Mouse (Mus musculus): ENCODE data around the gene Mrpl12.

Mrpl12 gene

GRCm38 (mm10) chr11:120472052-120472451 is 12.4 kb upstream of the Mrpl12 start:
- no peak for DNase-seq (ENCODE audit: low spot score in 2 of 2)

GRCm38 (mm10) chr11:120483448-120483934 is 922 bp upstream of the Mrpl12 start:
- no peak for DNase-seq (ENCODE audit: low spot score in 2 of 2)

DNA sequence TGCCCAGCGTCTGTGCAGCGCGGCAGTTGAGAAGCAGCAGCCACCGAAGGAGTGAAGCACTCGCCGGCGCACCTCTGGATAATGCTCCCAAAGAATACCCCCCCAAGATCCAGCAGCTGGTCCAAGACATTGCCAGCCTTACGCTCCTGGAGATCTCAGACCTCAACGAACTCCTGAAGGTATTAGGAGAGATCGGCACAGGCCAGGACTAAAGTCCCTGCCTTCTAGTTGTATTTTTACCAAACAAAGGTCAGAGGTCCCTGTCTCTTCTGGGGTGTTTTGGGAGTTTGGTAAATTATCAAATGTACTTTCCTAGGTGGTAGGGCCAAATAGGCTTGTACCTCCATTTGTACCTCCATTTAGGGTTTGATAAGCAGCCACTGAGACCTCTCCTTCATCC is 838 bp downstream of the Mrpl12 start:
- no peak for DNase-seq (ENCODE audit: low spot score in 2 of 2)

- no peak for DNase-seq (ENCODE audit: low spot score in 2 of 2)
Observed at GRCm38 (mm10) chr11:120488516-120488915, 4.1 kb downstream of the Mrpl12 start.

DNA sequence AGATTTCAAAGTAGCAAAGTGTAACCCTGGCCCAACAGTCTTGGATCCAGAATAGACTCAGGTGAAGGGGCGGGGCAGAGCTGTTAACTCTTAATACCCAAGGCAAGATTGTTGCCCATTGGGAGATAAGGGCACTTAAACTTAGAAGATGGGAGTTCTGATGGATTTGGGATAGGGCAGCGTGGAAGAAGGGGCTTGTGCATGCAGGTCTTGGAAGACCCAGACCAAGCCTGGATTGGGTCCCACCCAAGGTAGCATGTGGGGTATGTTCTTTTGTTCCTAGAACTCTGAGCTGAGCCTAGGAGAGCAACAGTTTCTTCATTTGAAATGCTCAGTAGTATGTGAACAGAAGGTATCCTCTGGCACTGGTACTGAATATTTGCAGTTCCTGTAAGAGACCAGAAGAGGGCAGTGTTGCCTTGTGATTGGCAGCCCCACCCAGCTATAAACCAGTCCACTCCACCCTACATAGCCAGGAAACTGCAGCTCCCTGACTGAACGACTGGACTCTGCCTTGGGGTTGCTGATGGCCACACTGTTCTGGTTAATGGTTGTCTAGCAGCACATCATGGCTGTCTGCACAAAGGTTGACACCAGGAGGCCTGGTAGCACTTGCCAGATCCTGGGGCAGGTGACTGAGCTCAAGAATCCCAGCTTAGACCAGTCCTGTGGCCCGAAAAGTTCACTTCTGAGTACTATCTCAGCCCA is 4.8 kb downstream of the Mrpl12 start:
- peak; percentile 67 to 77 for DNase-seq (ENCODE audit: low spot score in 2 of 2)

DNA sequence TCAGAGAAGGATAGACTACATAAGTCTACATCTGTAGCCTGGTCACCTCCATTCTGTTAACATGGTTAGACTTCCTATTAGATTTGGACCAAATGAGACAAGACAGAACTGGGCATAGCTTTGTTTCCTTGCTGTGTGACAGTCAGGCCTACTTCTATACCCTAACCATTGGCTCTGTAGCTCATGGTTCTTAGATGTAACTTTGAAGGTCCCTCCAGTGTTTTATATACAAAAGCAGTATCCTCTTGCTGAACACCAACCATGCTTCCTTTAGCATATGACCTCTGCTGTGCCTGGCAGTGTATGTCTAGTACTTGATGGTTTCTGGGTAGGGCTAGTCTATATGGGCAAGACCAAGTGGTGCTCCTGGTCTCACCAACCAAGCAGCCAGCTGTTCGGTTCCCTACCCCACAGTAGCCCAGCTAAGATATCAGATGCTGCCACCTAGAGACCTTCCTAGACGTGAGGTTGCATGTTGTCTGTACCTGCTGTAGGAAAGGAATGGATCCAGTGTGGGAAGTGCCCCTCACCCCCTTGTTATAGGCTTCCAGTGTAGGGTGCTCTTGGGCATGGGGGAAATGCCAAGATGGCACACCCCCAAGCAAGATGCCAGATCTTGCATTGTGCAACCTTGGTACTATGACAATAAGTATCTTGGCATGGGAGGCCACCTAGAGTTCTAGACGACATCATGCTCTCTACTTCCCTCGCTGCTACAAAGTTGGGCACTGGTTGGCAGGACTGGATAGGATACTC is 6.1 kb downstream of the Mrpl12 start:
- no peak for DNase-seq (ENCODE audit: low spot score in 2 of 2)

- peak; percentile 85 to 89 for DNase-seq (ENCODE audit: low spot score in 2 of 2)
Observed at GRCm38 (mm10) chr11:120491317-120492023, 7.1 kb downstream of the Mrpl12 start, which contains the start of gene Slc25a10. TSS of gene Slc25a10 (plus strand) at chr11:120491840.

DNA sequence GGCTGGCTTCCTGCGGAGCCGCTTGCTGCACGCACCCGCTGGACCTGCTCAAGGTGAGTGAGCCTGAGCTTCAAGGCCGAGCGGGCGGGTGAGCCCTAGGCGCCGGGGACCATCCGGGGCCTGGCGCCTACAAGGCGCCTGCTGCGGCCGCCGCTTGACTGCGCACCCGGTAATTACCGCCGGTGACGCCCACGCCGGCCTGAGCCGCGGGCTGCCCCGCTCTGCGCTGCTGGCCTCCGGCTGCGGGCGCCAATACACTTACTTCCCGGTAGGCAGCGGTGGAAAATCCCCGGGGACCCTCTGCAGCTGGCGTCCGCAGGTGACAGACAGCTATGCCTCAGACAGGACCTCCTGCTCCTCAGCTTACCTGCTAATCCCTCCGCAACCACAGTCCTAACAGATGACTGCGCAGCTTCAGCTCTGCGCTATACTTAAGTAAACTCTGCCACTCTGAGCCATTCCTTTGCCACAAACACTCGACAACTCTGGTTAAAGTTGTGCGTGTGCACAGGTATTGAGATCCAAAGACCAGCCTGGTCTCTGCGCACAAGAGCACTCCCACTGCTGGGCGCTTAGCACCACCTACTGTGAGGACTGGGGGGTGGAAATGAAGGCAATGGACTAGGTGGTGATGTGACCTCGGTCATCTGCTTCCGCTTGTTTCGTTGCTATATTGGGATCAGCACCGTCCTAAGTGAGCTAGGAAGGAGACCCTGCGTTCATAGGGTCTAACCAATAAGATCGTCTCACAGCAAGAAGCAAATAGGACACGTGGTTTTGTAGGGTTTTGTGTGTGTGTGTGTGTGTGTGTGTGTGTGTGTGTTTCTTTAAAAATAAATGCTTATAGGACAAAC is 7.8 kb downstream of the Mrpl12 start:
- DNase-seq (ENCODE audit: low spot score in 2 of 2) = peak; percentile 43 to 60

DNA sequence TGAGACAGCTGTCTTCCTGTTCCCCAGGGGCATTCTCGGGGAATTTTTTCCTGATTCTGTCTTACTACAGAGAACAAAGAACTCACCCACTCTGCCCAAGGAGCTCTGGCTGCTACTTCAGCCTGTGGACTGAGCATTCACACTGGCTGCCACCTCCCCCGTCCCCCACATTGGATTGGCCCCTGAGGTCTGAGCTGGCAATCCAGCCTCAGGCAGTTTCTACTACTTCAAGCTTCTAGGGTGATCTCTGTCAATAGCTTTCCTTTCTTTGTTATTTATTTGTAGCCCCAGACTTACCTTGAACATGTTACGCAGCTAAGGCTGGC is 8.4 kb downstream of the Mrpl12 start:
- no peak for DNase-seq (ENCODE audit: low spot score in 2 of 2)

- DNase-seq (ENCODE audit: low spot score in 2 of 2) = no peak
Observed at GRCm38 (mm10) chr11:120493351-120493750, 8.9 kb downstream of the Mrpl12 start.

GRCm38 (mm10) chr11:120493911-120494310 is 9.5 kb downstream of the Mrpl12 start:
- no peak for DNase-seq (ENCODE audit: low spot score in 2 of 2)

- no peak for DNase-seq (ENCODE audit: low spot score in 2 of 2)
Observed at GRCm38 (mm10) chr11:120497436-120497835, 13.0 kb downstream of the Mrpl12 start.

DNA sequence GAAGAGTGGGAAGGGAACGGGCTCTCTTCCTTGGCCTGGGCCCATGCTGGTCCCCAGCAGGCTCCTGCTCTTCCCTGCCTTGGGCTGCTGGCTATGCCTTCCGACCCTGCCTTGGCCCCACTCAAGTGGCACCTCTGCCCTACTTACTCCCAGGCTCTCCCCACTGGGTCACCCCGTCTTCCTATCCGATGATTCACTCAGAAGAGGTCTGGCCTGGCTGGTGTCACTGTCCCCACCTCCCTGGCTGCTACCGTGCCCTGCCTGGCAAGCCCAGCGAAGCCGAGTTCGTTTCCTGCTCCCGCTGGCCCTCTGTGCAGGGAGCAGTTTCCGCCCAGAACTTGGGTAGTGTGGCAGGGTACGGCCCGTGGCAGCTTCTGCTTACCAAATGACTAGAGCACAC is 13.8 kb downstream of the Mrpl12 start:
- DNase-seq (ENCODE audit: low spot score in 2 of 2) = no peak

DNA sequence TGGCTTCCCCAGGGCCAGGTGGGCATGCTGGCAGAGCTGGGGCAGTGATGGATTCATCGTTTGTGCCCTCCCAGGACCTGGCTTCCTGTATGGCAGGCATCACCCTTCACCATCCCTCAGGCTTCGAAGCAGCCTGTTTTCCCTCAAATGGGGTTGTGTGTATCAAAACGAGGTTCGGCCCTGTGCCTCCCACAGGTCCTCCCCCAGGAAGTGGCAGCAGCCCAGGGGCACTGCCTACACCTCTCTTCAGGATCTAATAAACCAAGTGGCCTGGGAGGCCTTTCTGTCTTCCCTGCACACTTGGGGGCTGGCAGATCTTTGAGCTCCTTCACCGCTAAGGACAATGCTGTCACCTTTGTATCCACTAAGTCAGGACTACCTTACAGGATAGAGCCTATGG is 14.5 kb downstream of the Mrpl12 start:
- no peak for DNase-seq (ENCODE audit: low spot score in 2 of 2)

DNA sequence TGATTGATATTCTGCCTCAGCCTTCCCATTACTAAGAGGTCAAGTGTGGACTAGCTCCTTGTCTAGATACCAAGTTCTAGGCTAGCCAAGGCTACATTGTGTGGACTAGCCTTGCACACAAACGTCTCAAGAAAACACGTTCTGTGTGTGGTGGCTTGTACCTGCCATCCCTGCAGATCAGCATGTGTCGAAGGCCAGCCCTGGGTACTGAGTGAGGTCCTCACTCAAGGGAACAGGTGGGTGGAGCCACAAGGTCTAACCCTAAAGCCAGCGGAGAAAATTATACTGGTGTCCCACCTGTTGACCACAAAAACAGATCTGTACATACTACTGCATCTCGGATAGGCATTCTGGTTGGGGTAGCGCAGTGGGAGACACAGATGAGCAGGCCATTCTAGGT is 15.5 kb downstream of the Mrpl12 start:
- no peak for DNase-seq (ENCODE audit: low spot score in 2 of 2)

- no peak for DNase-seq (ENCODE audit: low spot score in 2 of 2)
Observed at GRCm38 (mm10) chr11:120500357-120500756, 15.9 kb downstream of the Mrpl12 start.

DNA sequence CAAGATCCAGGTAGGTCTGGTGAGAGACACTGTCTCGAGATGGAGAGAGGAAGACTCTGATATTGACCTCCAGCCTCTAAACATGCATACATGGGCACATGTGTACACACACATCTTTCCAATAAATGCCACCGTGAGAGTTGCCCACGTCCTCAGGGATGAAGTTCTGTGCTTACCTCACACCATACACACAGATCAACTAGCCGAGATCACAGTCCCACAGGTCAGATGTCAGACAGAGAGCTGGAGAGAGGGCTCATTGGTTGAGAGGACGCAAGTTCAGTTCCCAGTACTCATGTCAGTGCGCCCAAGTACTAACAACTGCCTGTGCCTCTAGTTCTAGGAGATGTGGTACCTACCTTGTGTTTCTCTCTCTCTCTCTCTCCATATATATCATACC is 16.6 kb downstream of the Mrpl12 start:
- DNase-seq (ENCODE audit: low spot score in 2 of 2) = no peak

- DNase-seq (ENCODE audit: low spot score in 2 of 2) = no peak
Observed at GRCm38 (mm10) chr11:120501701-120502100, 17.3 kb downstream of the Mrpl12 start.

GRCm38 (mm10) chr11:120505661-120506060 is 21.2 kb downstream of the Mrpl12 start:
- DNase-seq (ENCODE audit: low spot score in 2 of 2) = no peak

- DNase-seq (ENCODE audit: low spot score in 2 of 2) = no peak
Observed at GRCm38 (mm10) chr11:120506899-120507298, 22.5 kb downstream of the Mrpl12 start.

DNA sequence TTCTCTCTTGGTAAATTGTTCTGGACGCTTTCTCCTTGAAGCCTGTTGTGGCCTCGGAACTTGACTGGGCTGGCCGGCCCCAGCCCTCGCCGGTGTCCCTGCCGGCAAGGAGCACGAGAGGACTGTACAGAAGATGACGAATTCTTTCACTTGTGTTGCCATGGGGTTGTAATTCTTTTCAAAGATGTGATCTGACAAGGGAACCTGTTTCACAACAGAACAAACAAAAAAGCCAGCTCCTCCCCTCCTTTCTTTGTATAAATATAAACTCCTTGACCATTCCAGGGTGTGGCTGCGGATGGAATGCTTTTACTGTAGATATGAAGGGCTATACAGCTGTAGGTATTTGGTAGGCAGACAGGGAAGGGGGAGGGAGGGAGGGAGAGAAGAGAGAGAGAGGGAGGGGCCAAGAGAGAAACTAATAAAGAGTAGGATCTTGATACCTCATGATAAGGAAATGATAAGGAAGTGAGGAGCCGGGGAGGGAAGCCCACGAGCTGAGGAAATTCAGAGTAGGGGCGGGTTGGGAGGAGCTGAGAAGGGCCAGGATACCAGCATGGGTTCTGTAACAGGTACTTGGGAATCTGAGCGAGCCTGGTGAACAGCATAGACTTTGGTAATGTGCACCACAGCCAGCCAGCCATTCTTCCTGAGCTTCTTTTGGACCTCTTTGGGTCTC is 23.3 kb downstream of the Mrpl12 start:
- DNase-seq (ENCODE audit: low spot score in 2 of 2) = no peak

All from spleen, postnatal 36 days (tissue).